Mouse (Mus musculus) liver, embryonic 14.5 days (tissue): Measurements from ENCODE around the gene Phex.

Experiments used
- CTCF ChIP-seq: IDR thresholded peaks from 2 replicates; pipeline ENCODE4 v1.5.1; 2016; ENCODE audit warnings: antibody characterized with exemption, low read depth, control low read depth
- EP300 ChIP-seq: IDR thresholded peaks from 2 replicates; pipeline ENCODE4 v1.6.1; 2016; ENCODE audit warnings: antibody characterized with exemption, low read depth

DNA sequence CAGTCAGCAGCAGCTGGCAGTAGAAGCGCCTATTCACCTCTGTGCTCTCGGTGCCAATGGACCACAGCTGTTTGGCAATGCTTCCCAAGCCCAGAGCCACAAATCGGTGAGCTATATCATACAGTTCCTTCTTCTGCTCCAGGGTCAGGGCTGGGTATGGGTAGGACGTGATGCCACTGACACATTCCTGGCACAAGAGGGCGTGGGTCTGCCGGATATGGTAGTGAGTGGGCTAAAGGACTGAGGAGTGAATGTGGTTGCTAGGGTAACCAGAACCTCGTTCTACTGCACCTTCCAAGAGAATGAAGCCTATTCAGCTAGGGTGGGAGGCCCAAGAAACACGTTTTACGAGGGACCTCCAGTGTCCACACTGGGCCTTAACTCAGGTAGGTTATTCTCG lies 36.3 kb downstream of the Phex start:
- TF ChIP-seq CTCF (no peak), EP300 (no peak)
